Comparison of ENCODE assay signal across 20 mouse cellular contexts in the genomic region with DNA sequence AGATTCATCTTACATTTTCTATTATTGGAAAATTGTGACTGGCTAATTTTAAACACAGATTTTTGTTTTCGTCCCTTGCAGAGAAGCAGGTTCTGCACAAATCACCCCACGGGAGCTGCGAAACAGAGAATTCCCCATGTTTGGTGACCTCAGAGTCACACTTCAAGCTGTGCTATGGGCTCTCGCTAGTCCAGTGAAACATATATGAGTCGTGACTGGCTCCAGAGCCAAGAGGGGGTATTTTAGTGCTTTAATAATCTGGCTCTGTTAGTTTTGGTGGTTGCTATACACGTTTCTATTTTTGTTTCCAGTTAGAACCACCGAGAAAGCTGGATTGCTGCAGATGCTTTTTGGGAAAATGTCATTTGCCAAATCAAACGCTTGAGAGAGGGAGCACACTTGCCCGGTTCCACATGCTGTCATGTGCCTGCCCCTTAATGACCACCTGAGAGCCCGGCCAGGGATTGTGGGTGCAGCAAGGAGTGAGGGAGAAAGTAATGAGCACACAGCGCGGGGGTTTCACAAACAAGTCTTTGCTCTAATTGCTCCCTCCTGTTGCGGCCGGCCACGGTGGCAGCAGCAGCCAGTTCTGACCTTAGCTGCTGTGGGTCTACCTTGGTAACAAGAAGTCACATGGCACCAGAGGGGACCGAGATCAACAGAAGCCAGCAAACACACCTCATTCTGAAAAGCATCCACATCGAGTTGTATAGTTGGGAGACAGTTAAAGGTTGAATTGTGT.
DNase-seq lines count a peak whose midpoint lies in the region.
"Had no signal": no experiment of that assay in that cellular context is flagged by ENCODE, and none has a peak within 500 bp of the region (broad histone marks: within the 10 kb centered on the region; RNA-seq: fewer than 3 reads in every experiment).

No protein-coding gene starts in this region.

- H3K4me1 ChIP-seq in limb, embryonic 10.5 days: peaks cover 21% of the 10 kb centered on the region
- H3K4me1 ChIP-seq: embryonic facial prominence, embryonic 12.5 days; hindbrain, embryonic 15.5 days; intestine, embryonic 15.5 days; liver, embryonic 13.5 days; stomach, embryonic 15.5 days had no signal

- H3K9me3 ChIP-seq in limb, embryonic 10.5 days (replicated peaks): no peaks in the 10 kb centered on the region
- H3K9me3 ChIP-seq: embryonic facial prominence, embryonic 12.5 days; hindbrain, embryonic 15.5 days; intestine, embryonic 15.5 days; stomach, embryonic 15.5 days had no signal

- DNase-seq in kidney, adult 11 months: peak; percentile 14
- DNase-seq in kidney, adult 18-20 months: no peak
- DNase-seq in right cerebral cortex, postnatal 10 days (ENCODE audit: low spot score in 2 of 2): peak; percentile 28 to 32
- no peak for DNase-seq in right cerebral cortex, adult 2 months (ENCODE audit: low spot score in 2 of 2)
- DNase-seq in limb, embryonic 10.5 days (ENCODE audit: low spot score): peak; percentile 62
- DNase-seq in ovary, postnatal 14 days (ENCODE audit: low spot score): no peak
- no peak for DNase-seq in natural killer cell, adult 2 months (ENCODE audit: low spot score in 2 of 2)
- DNase-seq: adrenal gland, postnatal 25 days; B cell, adult 2 months; cerebellum, adult 18-20 months; heart, postnatal 4 days; layer of hippocampus, postnatal 36 days; liver, embryonic 13.5 days; lung, embryonic 14.5 days; lung, postnatal 36 days; right cerebral cortex, adult 18-20 months had no signal

- no peaks in the 10 kb centered on the region; the same call in 1 of the 2 replicates for H3K27me3 ChIP-seq in limb, embryonic 10.5 days (ENCODE audit: low read depth, poor library complexity, severe bottlenecking)
- H3K27me3 ChIP-seq: embryonic facial prominence, embryonic 12.5 days; hindbrain, embryonic 15.5 days; intestine, embryonic 15.5 days; liver, embryonic 13.5 days; stomach, embryonic 15.5 days had no signal

- no peaks in the 10 kb centered on the region for H3K36me3 ChIP-seq in limb, embryonic 10.5 days
- H3K36me3 ChIP-seq: embryonic facial prominence, embryonic 12.5 days; hindbrain, embryonic 15.5 days; intestine, embryonic 15.5 days; liver, embryonic 13.5 days; stomach, embryonic 15.5 days had no signal

- WGBS in limb, embryonic 10.5 days: 73% methylated on average over 17 of the region's 17 CpGs

- 0 out of 2 replicates have a peak overlapping the region, but pooled peaks have one; percentile 31 for H3K27ac ChIP-seq in limb, embryonic 10.5 days
- H3K27ac ChIP-seq: embryonic facial prominence, embryonic 12.5 days; hindbrain, embryonic 15.5 days; intestine, embryonic 15.5 days; liver, embryonic 13.5 days; stomach, embryonic 15.5 days had no signal

- no peak overlapping the region for H3K4me3 ChIP-seq in limb, embryonic 10.5 days
- H3K4me3 ChIP-seq: embryonic facial prominence, embryonic 12.5 days; hindbrain, embryonic 15.5 days; intestine, embryonic 15.5 days; liver, embryonic 13.5 days; stomach, embryonic 15.5 days had no signal

Comparison
In these comparisons a context has a peak if more than half of its experiments do, and no peak if none do; other contexts are left out.
1. DNase-seq: peak in kidney, adult 11 months (single experiment), right cerebral cortex, postnatal 10 days (2 of 2) and limb, embryonic 10.5 days (single experiment); none in kidney, adult 18-20 months (single experiment), right cerebral cortex, adult 2 months (0 of 2), ovary, postnatal 14 days (single experiment) and natural killer cell, adult 2 months (0 of 2).